8 mouse cellular contexts compared by ENCODE assay signal in genomic region chr5:139331742-139332141, GRCm38 (mm10). TPM values are rescaled to one million over a fixed set of nuclear protein-coding genes. Genes with fewer than 3 reads are reported as not detected.
DNase-seq lines count a peak whose midpoint lies in the region; ATAC-seq and TF ChIP-seq lines count a peak whose summit lies in the region.

No protein-coding gene starts in this region.

- peaks cover 16% of the 10 kb centered on the region for H3K4me1 ChIP-seq in kidney, embryonic 16.5 days (ENCODE audit: insufficient read depth, low read length)
- no peaks in the 10 kb centered on the region for H3K4me1 ChIP-seq in lung, adult 2 months (ENCODE audit: control insufficient read depth, insufficient read depth, low read length)

- no peak overlapping the region for H3K4me2 ChIP-seq in kidney, embryonic 16.5 days (replicated peaks; ENCODE audit: low read depth, low read length)

- no peaks in the 10 kb centered on the region for H3K27me3 ChIP-seq in kidney, embryonic 16.5 days (ENCODE audit: insufficient read depth, low read length)

- no peak overlapping the region for H3K27ac ChIP-seq in kidney, embryonic 16.5 days (ENCODE audit: low read length)

- 18% methylated on average over 8 of the region's 8 CpGs for WGBS in kidney, embryonic 16.5 days
- WGBS in lung, adult 2 months: 16% methylated on average over 8 of the region's 8 CpGs

- peak; percentile 56 for ATAC-seq in common myeloid progenitor, adult 5-6 weeks (replicated peaks; ENCODE audit: low read depth, poor library complexity, severe bottlenecking)
- 0 out of 2 replicates have a peak, but pooled peaks have one; percentile 16 for ATAC-seq in kidney, embryonic 16.5 days (ENCODE audit: low FRiP score, low TSS enrichment)

- H3K36me3 ChIP-seq in kidney, embryonic 16.5 days (ENCODE audit: insufficient read depth, low read length): no peaks in the 10 kb centered on the region

- H3K9me3 ChIP-seq in kidney, embryonic 16.5 days (ENCODE audit: low read length): no peaks in the 10 kb centered on the region

- peak; percentile 56 for DNase-seq in CD4-positive helper T cell, adult 2 months (ENCODE audit: low read depth, low spot score)
- peak; percentile 93 for DNase-seq in adipocyte (ENCODE audit: low spot score)
- DNase-seq in gastrocnemius, postnatal 14 days: peak; percentile 78
- DNase-seq in lung, adult 2 months: peak; percentile 85
- peak; percentile 63 for DNase-seq in retina, postnatal 7 days (ENCODE audit: low read depth, low spot score)
- peak; percentile 87 for DNase-seq in thymus, postnatal 4 days

- TF ChIP-seq CTCF in lung, adult 2 months (IDR thresholded peaks at IDR 0.05; ENCODE audit: insufficient read depth, low read length): peak; percentile 98

- no peak for TF ChIP-seq POLR2A in lung, adult 2 months (IDR thresholded peaks at IDR 0.05; ENCODE audit: borderline replicate concordance, extremely low read depth, low read depth, low read length)

- H3K9ac ChIP-seq in kidney, embryonic 16.5 days (replicated peaks; ENCODE audit: low read length): no peak overlapping the region

- intact Hi-C loops in gastrocnemius, postnatal 14 days (cut with DNase I; ENCODE audit: low total_unique reads): no loop called here

- no peak overlapping the region for H3K4me3 ChIP-seq in kidney, embryonic 16.5 days (ENCODE audit: low read length)
- H3K4me3 ChIP-seq in lung, adult 2 months (replicated peaks; ENCODE audit: extremely low read depth, low read depth, low read length): no peak overlapping the region

RNA-seq across cellular contexts. Expression of gene Adap1, which starts 6.3 kb away (rescaled TPM):
- 15.8 and 25.8 TPM in 2 replicates for total RNA-seq in common myeloid progenitor, adult 5-6 weeks (2017)
- total RNA-seq in gastrocnemius, postnatal 14 days (2021): 1 to 10 TPM in 1 of 2 experiments, under 1 TPM in 1; 0.78 to 2.0 TPM
- polyA plus RNA-seq in kidney, embryonic 16.5 days (2015; fragmentation: Nextera tagmentation; extraction: Ambion mirVana): 1.1 and 1.7 TPM in 2 replicates
- polyA plus RNA-seq in lung, adult 2 months (2012; rRNA removed): 12.1 and 13.8 TPM in 2 replicates

RNA-seq across cellular contexts. Expression of gene Cox19, which starts 19.5 kb away (rescaled TPM):
- total RNA-seq in common myeloid progenitor, adult 5-6 weeks (2017): 10.9 and 17.8 TPM in 2 replicates
- 10 to 100 TPM; 58.6 to 79.3 TPM for total RNA-seq in gastrocnemius, postnatal 14 days (2021)
- polyA plus RNA-seq in kidney, embryonic 16.5 days (2015; fragmentation: Nextera tagmentation; extraction: Ambion mirVana): 99.3 and 104 TPM in 2 replicates
- polyA plus RNA-seq in lung, adult 2 months (2012; rRNA removed): 51.7 and 61.9 TPM in 2 replicates

RNA-seq across cellular contexts. Expression of gene Cyp2w1, which starts 20.7 kb away (rescaled TPM):
- not detected in 2 replicates for total RNA-seq in common myeloid progenitor, adult 5-6 weeks (2017)
- total RNA-seq in gastrocnemius, postnatal 14 days (2021): not detected
- not detected in 2 replicates for polyA plus RNA-seq in kidney, embryonic 16.5 days (2015; fragmentation: Nextera tagmentation; extraction: Ambion mirVana)
- 0.33 TPM in 1 of 2 replicates, not detected in the other for polyA plus RNA-seq in lung, adult 2 months (2012; rRNA removed)

RNA-seq across cellular contexts. Expression of gene Gpr146, which starts 45.8 kb away (rescaled TPM):
- 4.9 and 5.4 TPM in 2 replicates for total RNA-seq in common myeloid progenitor, adult 5-6 weeks (2017)
- 10 to 100 TPM; 17.2 to 26.0 TPM for total RNA-seq in gastrocnemius, postnatal 14 days (2021)
- polyA plus RNA-seq in kidney, embryonic 16.5 days (2015; fragmentation: Nextera tagmentation; extraction: Ambion mirVana): 6.6 and 6.7 TPM in 2 replicates
- polyA plus RNA-seq in lung, adult 2 months (2012; rRNA removed): 75.7 and 93.4 TPM in 2 replicates
